Mouse (Mus musculus) left cerebral cortex, adult 6 months (tissue): ENCODE measurements around the gene Arl8b. TPM values are rescaled to one million over a fixed set of nuclear protein-coding genes. Genes with fewer than 3 reads are reported as not detected.

ENCODE experiments used
- long read RNA-seq, 2 experiments: library from polyadenylated mRNA; unstranded; transcript quantifications; one replicate each; pipeline ENCODE4 v2.0.0; 2019 to 2020
- polyA plus RNA-seq: library from polyadenylated mRNA; unstranded; fragments of <200 nt; fragmentation: Nextera tagmentation; gene quantifications from 2 replicates; pipeline ENCODE4 v1.2.3, GENCODE M21; 2021

Gene Arl8b
- 139 and 143 TPM in 2 replicates for polyA plus RNA-seq
- long read RNA-seq, experiment 1, full-length matches to known transcripts = 1,135 of 1,207 reads
- long read RNA-seq, experiment 1, partial matches to known transcripts = 44 of 1,207 reads
- long read RNA-seq, experiment 1, other reads (novel, unspliced or antisense) = 28 of 1,207 reads
- long read RNA-seq, experiment 2, full-length matches to known transcripts = 113 of 207 reads
- long read RNA-seq, experiment 2, partial matches to known transcripts = 90 of 207 reads
- long read RNA-seq, experiment 2, other reads (novel, unspliced or antisense) = 4 of 207 reads

DNA sequence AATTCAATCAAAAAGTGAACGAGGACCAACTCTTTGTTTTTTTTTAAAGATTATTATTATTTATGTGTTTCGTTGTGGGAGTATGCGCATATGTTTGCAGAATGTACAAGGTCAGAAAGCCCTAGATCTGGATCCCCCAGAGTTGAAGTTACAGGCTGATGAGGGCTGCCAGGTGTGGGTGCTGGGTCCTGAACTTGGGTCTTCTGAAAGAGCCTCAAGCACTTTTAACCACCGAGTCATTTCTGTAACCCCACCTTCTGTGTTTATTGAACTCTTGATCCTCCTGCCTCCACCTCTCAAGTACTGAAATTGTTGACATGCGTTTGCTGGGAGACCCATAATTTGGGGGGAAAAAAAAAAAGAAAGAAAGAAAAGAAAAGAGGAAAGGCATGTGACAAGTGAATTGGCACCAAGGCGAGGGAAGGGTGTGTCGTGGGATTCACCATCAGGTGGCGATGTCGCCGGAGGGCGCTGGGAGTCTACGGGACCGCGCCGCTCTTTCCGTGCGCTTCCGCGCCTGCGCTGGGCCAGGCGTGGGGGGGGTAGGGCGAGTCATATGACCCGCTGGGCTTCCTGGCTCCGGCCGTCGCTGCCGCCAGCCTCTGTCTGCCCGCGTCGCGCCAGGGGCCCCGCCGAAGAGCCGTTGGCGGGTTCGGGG, at the start of gene Arl8b:
Arl8b (plus strand) TSS at position 574 of the 658 bp plus-strand sequence.

DNA sequence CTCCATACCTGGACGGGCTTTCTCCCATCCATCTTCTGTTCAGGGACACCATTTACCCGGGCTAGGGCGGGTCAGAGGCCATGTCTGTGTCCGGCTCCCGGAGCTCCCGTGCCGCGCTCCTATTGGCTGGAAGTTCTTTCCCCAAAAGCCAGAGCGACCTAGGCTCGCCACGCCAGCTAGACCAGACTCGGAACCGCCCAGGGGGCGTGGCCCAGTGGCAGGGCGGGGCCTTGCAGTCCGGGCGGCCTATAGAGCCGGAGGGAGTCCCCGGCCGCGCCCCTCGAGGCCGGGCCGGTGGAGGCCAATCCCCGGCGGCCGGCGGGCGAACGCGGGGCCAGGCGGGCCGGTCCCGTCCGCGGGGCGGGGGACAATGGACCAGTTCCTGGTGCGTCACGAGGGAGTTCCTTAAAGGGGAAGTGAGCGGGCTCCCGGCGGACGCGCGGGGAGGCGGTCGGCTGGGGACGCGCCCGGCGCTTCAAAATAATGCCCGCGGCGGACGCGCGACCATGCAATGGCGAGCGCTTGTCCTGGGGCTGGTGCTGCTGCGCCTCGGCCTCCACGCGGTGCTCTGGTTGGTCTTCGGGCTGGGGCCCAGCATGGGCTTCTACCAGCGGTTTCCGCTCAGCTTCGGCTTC, 45.5 kb downstream of the Arl8b start, which contains the start of gene Edem1:
Edem1 (plus strand) TSS at position 408 of the 635 bp plus-strand sequence.

Other genes with a start within 250 kb of the Arl8b start
- gene Bhlhe40, start 122.5 kb upstream of the Arl8b start, polyA plus RNA-seq = 41.8 and 45.2 TPM in 2 replicates
- 2.9 and 4.9 TPM in 2 replicates for gene Edem1, start 45.5 kb downstream of the Arl8b start, polyA plus RNA-seq